Mouse (Mus musculus): ENCODE data around the gene Arl8b.
"Not testable (repeated sequence)": the region's sequence is repeated elsewhere in the genome, so short reads cannot be mapped to it uniquely, and the experiment has no call there.

Gene Arl8b

GRCm38 (mm10) chr6:108835765-108836691, 53.1 kb downstream of the Arl8b start:
- no peak for DNase-seq (ENCODE audit: low read depth, low spot score)

GRCm38 (mm10) chr6:108837081-108837480, 54.2 kb downstream of the Arl8b start:
- no peak for DNase-seq (ENCODE audit: low read depth, low spot score)

- DNase-seq (ENCODE audit: low read depth, low spot score), result no peak
Observed at GRCm38 (mm10) chr6:108837958-108838357, 55.1 kb downstream of the Arl8b start.

GRCm38 (mm10) chr6:108839432-108839831, 56.5 kb downstream of the Arl8b start:
- no peak for DNase-seq (ENCODE audit: low read depth, low spot score)

- no peak for DNase-seq (ENCODE audit: low read depth, low spot score)
Observed at GRCm38 (mm10) chr6:108840861-108841640, 58.2 kb downstream of the Arl8b start.

GRCm38 (mm10) chr6:108843664-108844063, 60.8 kb downstream of the Arl8b start:
- DNase-seq (ENCODE audit: low read depth, low spot score), result no peak

GRCm38 (mm10) chr6:108844093-108844492, 61.2 kb downstream of the Arl8b start:
- DNase-seq (ENCODE audit: low read depth, low spot score), result no peak

- DNase-seq (ENCODE audit: low read depth, low spot score), result no peak
Observed at GRCm38 (mm10) chr6:108844771-108845170, 61.9 kb downstream of the Arl8b start.

- DNase-seq (ENCODE audit: low read depth, low spot score), result no peak
Observed at GRCm38 (mm10) chr6:108852088-108852670, 69.3 kb downstream of the Arl8b start.

GRCm38 (mm10) chr6:108852986-108853385, 70.1 kb downstream of the Arl8b start:
- no peak for DNase-seq (ENCODE audit: low read depth, low spot score)

- DNase-seq (ENCODE audit: low read depth, low spot score), result no peak
Observed at GRCm38 (mm10) chr6:108858583-108858982, 75.7 kb downstream of the Arl8b start.

GRCm38 (mm10) chr6:108861226-108861625, 78.3 kb downstream of the Arl8b start:
- DNase-seq (ENCODE audit: low read depth, low spot score), result no peak

- DNase-seq (ENCODE audit: low read depth, low spot score), result no peak
Observed at GRCm38 (mm10) chr6:108862548-108862947, 79.6 kb downstream of the Arl8b start.

GRCm38 (mm10) chr6:108866317-108866716, 83.4 kb downstream of the Arl8b start:
- DNase-seq (ENCODE audit: low read depth, low spot score), result no peak

- not testable (repeated sequence) for DNase-seq (ENCODE audit: low read depth, low spot score)
Observed at GRCm38 (mm10) chr6:108869031-108869430, 86.1 kb downstream of the Arl8b start.

- no peak for DNase-seq (ENCODE audit: low read depth, low spot score)
Observed at GRCm38 (mm10) chr6:108870421-108870820, 87.5 kb downstream of the Arl8b start.

- no peak for DNase-seq (ENCODE audit: low read depth, low spot score)
Observed at GRCm38 (mm10) chr6:108871251-108871650, 88.4 kb downstream of the Arl8b start.
